Mouse (Mus musculus) lung, postnatal 0 days (tissue): ENCODE data around the gene Cdc42bpb.

ENCODE experiments used
- CTCF ChIP-seq: IDR thresholded peaks from 2 replicates; pipeline ENCODE4 v1.5.1; 2016; ENCODE audit warnings: antibody characterized with exemption, mild to moderate bottlenecking
- EP300 ChIP-seq: IDR thresholded peaks from 2 replicates; pipeline ENCODE4 v1.6.1; 2016; ENCODE audit warnings: antibody characterized with exemption, mild to moderate bottlenecking, control low read depth

GRCm38 (mm10) chr12:111333020-111333605 is 44.4 kb downstream of the Cdc42bpb start:
- no peak for TF ChIP-seq CTCF
- TF ChIP-seq EP300 = no peak
